Mouse (Mus musculus): ENCODE data around the gene Ahnak. TPM values are rescaled to one million over a fixed set of nuclear protein-coding genes. Genes with fewer than 3 reads are reported as not detected.

The Ahnak gene
- 10.3 and 10.8 TPM in 2 replicates for polyA plus RNA-seq (2012; rRNA removed)

DNA sequence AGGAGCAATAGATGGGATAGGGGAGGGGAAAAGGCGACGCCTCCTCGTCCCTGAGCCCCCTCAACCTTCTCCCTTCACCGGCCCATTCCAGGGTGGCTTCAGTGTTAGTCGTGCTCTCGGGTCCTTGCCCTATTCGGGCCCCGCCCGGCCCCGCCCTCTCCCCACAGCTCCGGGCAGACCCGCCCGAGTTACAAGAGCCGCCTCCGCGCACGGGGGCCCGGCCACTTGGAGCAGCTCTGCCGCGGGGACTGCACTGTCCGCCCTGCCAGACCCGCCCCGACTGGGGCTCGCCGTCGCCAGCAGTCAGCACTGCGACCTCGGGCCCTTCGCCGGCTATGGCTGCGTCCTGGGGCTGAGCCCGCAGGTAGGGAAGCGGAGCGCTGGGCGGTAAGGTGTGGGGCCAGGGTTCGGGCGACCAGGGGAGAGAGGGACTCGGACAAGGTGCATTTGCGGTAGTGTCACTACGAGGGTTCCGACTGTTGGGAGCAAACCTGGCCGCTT, at the start of gene Ahnak:
Ahnak (plus strand) TSS at position 219 of the 501 bp plus-strand sequence.

GRCm38 (mm10) chr19:8941515-8942217, 47.4 kb upstream of the Ahnak start, which contains the start of gene Mta2:
Gene Mta2, plus strand, starts transcription at chr19:8941875.

DNA sequence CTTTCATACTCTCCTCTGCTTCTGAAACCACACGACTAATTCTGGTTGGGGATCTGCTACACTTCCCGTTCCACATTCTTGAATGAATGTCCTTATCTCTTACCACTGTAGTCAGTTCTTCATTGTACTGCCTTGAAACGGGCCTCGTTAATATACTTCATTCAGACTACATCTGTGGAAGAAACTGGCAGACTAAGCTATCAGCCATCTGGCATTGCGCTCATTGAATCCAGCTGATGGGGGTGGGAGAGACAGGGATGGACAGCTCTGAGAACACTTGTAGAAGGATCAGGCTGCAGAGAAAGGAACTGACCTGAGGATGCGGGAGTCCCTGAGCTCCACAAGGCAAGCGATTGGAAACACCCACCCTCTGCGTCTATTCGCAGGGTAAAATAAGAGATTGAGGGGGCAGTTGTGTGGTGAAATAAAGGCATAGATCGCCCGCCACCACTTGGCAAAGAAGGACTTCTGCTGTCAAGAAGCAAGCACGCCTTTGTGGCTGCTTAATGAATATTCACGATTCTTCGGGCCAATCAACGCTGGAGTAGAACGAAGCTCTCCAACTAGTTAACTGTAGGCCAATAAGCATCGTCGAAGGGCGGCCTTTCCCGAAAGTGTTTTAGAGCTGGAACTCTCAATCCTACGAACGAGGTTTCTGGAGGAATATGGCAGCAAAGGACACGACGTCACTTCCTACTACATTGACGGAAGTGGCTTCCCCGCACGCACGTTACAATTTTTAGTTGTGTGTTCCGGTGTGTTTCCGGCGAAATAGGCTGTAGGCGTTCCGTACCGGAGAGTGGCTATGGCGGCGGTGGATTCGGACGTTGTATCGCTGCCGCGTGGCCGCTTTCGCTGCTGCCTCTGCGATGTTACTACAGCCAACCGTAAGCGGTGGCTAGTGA, 35.7 kb upstream of the Ahnak start, which contains the start of gene Tut1:
Tut1 (plus strand) TSS at position 713 of the 905 bp plus-strand sequence.

DNA sequence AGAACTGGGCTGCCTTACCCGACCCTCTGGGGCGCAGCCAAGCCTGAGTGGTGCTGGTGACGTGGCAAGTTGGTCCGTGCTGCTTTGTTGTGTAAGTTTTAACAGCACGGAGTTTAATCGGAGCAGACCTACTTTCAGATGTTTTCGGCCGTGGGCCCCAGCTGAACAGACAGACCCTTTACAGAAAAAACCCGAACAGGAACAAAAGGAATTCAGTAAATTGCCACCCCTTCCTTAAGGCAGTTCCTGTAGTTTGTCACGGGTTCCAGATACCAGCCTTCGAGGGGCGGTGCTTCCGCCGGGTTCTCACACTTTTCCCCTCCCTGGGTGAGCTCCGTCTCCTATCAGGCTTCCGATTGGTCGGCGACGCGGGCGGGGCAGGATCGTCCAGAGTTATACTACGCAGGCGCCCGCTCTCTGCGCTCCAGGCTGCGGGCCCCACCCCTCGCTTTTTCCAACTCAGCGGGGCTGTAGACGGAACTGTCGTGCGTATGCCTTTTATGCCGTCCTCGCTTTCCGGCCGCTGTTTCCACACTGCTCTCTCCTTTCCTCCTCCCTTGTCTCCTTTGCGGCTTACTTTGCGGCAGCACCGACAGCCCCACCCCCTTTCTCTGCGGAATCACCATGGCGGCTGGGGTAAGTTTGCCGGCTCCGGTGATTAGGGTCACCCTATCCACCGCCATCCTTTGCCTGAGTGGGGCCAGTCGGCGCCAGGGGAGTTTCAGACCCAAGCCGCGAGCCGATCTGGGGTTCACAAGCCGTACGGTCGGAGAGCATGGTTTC, 22.3 kb upstream of the Ahnak start, which contains the start of gene Eef1g:
Eef1g (plus strand) TSS at position 452 of the 783 bp plus-strand sequence.

GRCm38 (mm10) chr19:9087821-9088220, 98.7 kb downstream of the Ahnak start, which contains the start of gene Scgb1a1:
Gene Scgb1a1, minus strand, starts transcription at chr19:9087958.

Other genes with a start within 250 kb of the Ahnak start
- 3.5 and 4.2 TPM in 2 replicates for gene 1700092M07Rik, start 248.6 kb upstream of the Ahnak start, polyA plus RNA-seq (2012; rRNA removed)
- 68.9 and 120 TPM in 2 replicates for gene Stx5a, start 247.9 kb upstream of the Ahnak start, polyA plus RNA-seq (2012; rRNA removed)
- 229 and 239 TPM in 2 replicates for gene Nxf1, start 232.2 kb upstream of the Ahnak start, polyA plus RNA-seq (2012; rRNA removed)
- 154 and 167 TPM in 2 replicates for gene Tmem223, start 218.3 kb upstream of the Ahnak start, polyA plus RNA-seq (2012; rRNA removed)
- gene Tmem179b, start 214.8 kb upstream of the Ahnak start, polyA plus RNA-seq (2012; rRNA removed): 20.2 and 35.2 TPM in 2 replicates
- gene Taf6l, start 202.9 kb upstream of the Ahnak start, polyA plus RNA-seq (2012; rRNA removed): 26.9 and 28.7 TPM in 2 replicates
- gene Polr2g, start 190.7 kb upstream of the Ahnak start, polyA plus RNA-seq (2012; rRNA removed): 133 and 156 TPM in 2 replicates
- 2.9 and 4.6 TPM in 2 replicates for gene Zbtb3, start 186.7 kb upstream of the Ahnak start, polyA plus RNA-seq (2012; rRNA removed)
- gene Ttc9c, start 170.0 kb upstream of the Ahnak start, polyA plus RNA-seq (2012; rRNA removed): 54.1 and 73.8 TPM in 2 replicates
- 83.3 and 183 TPM in 2 replicates for gene Hnrnpul2, start 169.3 kb upstream of the Ahnak start, polyA plus RNA-seq (2012; rRNA removed)
- 2.4 TPM in 1 of 2 replicates, not detected in the other for gene AC129217.1, start 159.5 kb upstream of the Ahnak start, polyA plus RNA-seq (2012; rRNA removed)
- gene Bscl2, start 151.8 kb upstream of the Ahnak start, polyA plus RNA-seq (2012; rRNA removed): 49.4 and 62.6 TPM in 2 replicates
- 52.5 and 74.8 TPM in 2 replicates for gene Gng3, start 150.1 kb upstream of the Ahnak start, polyA plus RNA-seq (2012; rRNA removed)
- 0.79 and 0.83 TPM in 2 replicates for gene Lrrn4cl, start 138.5 kb upstream of the Ahnak start, polyA plus RNA-seq (2012; rRNA removed)
- 165 and 393 TPM in 2 replicates for gene Ubxn1, start 117.8 kb upstream of the Ahnak start, polyA plus RNA-seq (2012; rRNA removed)
- 54.0 and 71.8 TPM in 2 replicates for gene Uqcc3, start 108.4 kb upstream of the Ahnak start, polyA plus RNA-seq (2012; rRNA removed)
- 7.5 and 10.5 TPM in 2 replicates for gene Lbhd1, start 105.6 kb upstream of the Ahnak start, polyA plus RNA-seq (2012; rRNA removed)
- not detected in 2 replicates for gene Gm49403, start 105.4 kb upstream of the Ahnak start, polyA plus RNA-seq (2012; rRNA removed)
- gene 1810009A15Rik, start 100.4 kb upstream of the Ahnak start, polyA plus RNA-seq (2012; rRNA removed): 123 and 143 TPM in 2 replicates
- 11.4 TPM in 1 of 2 replicates, not detected in the other for gene Gm49416, start 100.4 kb upstream of the Ahnak start, polyA plus RNA-seq (2012; rRNA removed)
- gene Ints5, start 96.3 kb upstream of the Ahnak start, polyA plus RNA-seq (2012; rRNA removed): 25.3 and 31.6 TPM in 2 replicates
- gene Ganab, start 91.2 kb upstream of the Ahnak start, polyA plus RNA-seq (2012; rRNA removed): 126 and 172 TPM in 2 replicates
- gene B3gat3, start 68.9 kb upstream of the Ahnak start, polyA plus RNA-seq (2012; rRNA removed): 84.3 and 108 TPM in 2 replicates
- 2.5 and 3.1 TPM in 2 replicates for gene Rom1, start 59.9 kb upstream of the Ahnak start, polyA plus RNA-seq (2012; rRNA removed)
- 25.8 and 32.3 TPM in 2 replicates for gene Eml3, start 59.7 kb upstream of the Ahnak start, polyA plus RNA-seq (2012; rRNA removed)
- 75.1 and 76.6 TPM in 2 replicates for gene Mta2, start 47.4 kb upstream of the Ahnak start, polyA plus RNA-seq (2012; rRNA removed)
- 28.1 and 28.7 TPM in 2 replicates for gene Tut1, start 35.4 kb upstream of the Ahnak start, polyA plus RNA-seq (2012; rRNA removed)
- 547 and 626 TPM in 2 replicates for gene Eef1g, start 22.2 kb upstream of the Ahnak start, polyA plus RNA-seq (2012; rRNA removed)
- not detected in 2 replicates for gene Scgb1a1, start 98.7 kb downstream of the Ahnak start, polyA plus RNA-seq (2012; rRNA removed)
- 10.6 and 25.6 TPM in 2 replicates for gene Asrgl1, start 146.4 kb downstream of the Ahnak start, polyA plus RNA-seq (2012; rRNA removed)

Data from central nervous system, embryonic 11.5 days (tissue).